Mouse (Mus musculus) MEL-GATA-1-ER (cell line): ENCODE results near the gene Gm10053.
A peak's percentile ranks its signal among the peaks of the same experiment; 100 is the strongest.

Experiments
- DNase-seq: peaks from one replicate; pipeline ENCODE4 v3.0.0-alpha.2; 2012; ENCODE audit warnings: low read depth; ENCODE audit errors: extremely low read depth

Gene Gm10053

DNA sequence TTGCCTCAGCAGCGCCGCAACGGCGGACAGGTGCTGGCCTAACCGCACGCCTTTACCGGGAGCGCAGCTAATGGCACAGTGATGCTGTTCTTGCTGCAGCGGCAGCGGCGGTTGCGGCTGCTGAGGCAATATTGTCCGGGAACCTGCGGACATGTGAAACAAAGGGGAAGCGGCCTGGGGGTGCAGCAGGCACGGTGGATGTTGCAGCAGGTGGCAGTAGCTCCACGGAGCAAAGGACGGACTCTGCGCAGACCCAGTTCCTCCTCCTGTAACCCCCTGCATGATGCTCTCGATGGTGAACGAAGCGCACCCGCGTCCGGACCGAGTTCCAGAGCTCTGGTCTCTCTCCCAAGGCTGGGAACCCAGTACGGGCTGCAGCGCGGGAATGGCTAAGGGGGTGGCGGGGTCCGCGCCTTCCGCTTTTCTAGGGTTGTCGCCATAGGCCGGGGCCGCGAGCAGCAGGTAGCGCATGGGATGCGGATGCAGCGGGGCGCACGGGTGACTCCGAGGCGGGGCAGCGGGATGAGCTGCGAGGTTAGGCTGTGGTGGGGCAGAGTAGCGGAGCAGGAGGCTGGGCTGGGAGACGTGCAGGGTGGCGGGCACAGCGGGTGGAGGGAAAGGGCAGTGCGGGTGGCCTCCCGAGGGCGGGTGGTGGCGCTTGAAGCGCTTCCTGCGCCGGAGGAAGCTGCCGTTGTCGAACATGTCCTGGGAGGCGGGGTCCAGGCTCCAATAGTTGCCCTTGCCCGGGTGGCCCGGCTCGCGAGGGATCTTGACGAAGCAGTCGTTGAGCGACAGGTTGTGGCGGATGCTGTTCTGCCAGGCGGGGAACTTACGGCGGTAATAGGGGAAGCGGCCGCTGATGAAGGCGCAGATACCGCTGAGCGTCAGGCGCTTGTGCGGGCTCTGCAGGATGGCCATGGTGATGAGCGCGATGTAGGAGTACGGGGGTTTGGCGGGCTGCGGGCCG, 24.4 kb downstream of the Gm10053 start:
- no peak for DNase-seq

DNA sequence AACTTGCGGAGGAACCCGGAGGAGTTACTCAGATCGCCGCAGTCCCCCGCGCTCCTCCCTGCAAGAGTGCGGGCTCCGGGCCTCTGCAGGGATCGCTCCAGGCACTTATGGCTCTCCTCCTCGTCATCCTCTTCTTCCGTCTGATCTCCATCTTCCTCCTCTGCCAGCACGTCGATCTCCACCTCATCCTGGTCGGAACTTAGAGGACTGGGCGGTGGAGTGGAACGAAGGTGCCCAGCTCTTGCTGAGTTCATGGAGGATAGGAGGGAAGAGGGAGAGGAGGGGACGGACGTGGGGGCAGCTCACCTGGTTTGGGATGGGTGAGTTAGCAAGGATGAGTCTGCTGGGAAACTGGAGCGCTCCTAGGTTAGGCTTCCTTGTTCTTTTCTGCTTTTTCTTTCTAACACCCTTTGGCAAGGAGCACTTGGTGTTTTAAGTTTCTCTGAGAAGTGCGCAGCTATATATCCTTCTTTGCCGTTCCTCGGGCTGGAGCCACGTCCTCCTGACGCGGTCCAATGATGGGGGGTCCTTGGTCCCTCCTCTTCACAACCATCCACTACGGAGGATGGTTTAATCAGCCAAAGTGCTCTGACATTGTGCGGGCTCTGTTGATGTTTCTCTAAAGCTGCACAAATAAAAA, 25.2 kb downstream of the Gm10053 start, which contains the start of gene Foxd4:
Foxd4 (minus strand) TSS at position 617 of the 640 bp plus-strand sequence.
- DNase-seq = no peak

DNA sequence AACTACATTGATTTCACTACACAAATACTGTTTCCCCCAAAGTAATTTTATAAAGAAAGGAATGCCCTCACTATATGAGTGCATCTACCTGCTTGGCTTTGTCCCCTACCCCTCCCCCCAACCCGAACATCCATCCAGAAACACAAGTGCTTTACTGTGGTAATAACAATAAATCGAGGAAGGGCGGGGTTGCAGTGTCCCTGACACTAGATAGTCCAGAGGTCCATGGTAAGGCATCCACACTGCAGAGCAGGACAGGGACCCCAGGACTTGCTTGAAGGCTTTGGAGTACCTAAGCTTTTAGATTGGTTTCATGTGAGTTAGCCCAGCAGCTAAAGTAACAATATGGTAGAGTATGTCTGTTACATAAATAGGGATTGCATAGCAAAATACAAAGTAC, 26.2 kb downstream of the Gm10053 start:
- no peak for DNase-seq

DNA sequence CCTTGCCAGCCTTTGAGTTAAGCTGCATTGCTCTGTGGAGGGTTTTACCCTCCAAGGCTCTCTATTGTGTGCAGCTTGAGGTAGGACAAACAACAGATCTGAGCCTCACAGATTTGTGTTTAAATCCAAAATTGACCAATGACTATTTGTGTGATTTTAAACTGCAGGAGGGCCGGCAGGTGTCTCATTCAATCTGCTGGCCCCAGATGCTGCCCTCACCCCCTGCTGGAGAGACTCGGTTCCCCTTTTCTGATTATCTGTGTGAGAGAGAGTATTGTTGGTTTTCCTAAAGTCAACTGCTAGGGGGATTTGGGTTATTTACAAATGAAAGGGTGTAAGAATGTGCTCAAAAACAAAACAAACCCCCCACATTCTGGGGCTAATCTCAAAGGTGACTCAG, 26.8 kb downstream of the Gm10053 start:
- DNase-seq = peak; percentile 4

DNA sequence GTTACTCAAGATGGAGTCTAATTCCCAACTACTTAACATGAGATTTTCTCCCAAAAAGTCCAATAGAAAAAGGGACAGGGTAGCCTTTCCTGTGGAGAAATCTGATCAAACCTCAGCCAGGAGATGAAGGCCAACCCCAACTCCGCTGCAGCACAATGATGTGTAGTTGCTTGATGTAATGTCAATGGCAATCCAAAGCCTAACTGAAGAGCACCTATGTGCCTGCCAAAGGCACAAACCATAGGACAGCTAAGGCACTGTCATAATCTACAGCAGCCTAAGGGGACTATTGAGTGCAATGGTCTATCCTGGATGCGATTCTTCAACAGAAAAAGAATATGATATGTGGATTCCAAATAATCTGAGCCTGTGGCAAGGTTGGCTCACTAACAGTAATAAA, 27.3 kb downstream of the Gm10053 start:
- no peak for DNase-seq

DNA sequence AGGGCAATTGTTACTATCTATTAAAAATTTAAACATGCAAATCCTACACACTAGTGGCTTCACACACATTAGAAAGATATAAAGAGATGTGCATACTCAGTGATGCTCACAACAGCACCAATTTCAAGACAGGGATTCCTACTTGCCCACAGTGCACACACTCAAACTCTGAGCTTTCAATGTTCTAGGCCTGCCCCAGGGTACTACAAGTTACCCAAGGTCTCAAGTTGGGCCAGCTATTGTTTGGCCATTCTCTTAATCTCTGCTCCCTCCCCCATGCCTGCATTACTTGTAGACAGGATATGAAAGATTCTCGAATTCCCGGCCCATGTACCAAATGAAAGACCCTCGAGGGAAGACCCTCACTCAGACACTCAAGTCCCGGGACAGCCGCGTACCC, 32.2 kb downstream of the Gm10053 start:
- DNase-seq = no peak

DNA sequence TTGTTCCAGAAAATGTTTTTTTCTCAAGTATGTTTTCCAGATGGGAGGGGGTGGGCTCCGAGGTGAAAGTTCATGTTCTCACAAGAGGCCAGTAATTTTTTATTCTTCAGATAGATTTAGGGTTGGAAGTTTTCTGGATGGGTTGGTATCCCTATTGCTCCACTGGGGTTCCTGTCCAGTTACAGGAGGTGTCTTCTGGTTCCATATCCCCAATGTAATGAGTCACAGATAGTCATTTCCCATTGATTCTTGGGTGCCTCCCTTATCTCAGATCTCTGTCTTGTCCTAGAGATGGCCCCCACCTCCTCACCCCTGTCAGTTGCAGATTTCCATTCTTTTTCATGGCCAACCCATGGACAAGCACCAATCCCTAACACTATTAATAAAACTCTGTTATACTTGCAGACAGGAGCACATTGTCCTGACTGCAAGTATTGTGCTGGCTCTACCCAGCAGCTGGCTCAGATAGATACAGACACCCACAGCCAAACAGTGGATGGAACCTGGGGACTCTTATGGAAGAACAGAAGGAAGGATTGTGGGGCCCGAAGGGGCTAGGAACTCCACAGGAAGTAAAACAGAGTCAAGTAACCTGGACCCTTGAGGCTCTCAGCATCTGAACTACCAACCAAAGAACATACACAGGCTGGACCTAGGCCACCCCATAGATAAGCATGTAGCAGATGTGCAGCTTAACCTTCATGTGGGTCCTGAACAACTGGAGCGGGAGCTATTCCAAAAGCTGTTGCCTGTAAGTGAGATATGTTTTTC, 33.1 kb downstream of the Gm10053 start:
- no peak for DNase-seq

DNA sequence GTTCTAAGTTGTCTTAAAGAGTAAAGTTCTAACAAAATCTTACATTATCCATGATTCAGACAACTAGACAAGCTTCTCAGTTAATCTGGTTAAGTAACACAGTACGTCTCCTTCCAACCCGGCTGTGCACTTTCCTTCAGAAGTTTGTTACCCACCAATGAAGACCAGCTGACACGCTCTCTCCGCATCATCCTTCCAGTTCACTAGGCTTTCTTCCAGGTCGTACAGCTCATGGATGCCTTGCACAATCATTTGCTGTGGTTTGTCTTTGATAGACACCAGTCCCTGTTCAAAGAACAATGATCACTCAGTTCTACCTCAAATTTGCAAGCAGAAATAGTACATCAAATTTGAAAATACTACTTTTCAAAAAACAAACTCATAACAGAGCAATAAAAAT, 45.4 kb downstream of the Gm10053 start:
- DNase-seq = no peak
